Mouse (Mus musculus) ES-E14 (cell line): ENCODE data around the gene Tmem240. TPM values are rescaled to one million over a fixed set of nuclear protein-coding genes. Genes with fewer than 3 reads are reported as not detected.

Experiments used
- DNase-seq: peaks from one replicate; pipeline ENCODE4 v3.0.0-alpha.2; 2013; ENCODE audit warnings: low read depth, low spot score
- H3K27ac ChIP-seq: 2 replicates; pipeline ENCODE4 v1.5.1; 2012; ENCODE audit warnings: low read depth, mild to moderate bottlenecking, low read length, moderate library complexity, mixed read lengths; ENCODE audit not compliant: poor library complexity, insufficient read depth, severe bottlenecking
- H3K36me3 ChIP-seq: 2 replicates; pipeline ENCODE4 v1.6.1; 2012; ENCODE audit warnings: mild to moderate bottlenecking, low read length, moderate library complexity, mixed read lengths; ENCODE audit not compliant: control insufficient read depth, poor library complexity, insufficient read depth, severe bottlenecking
- H3K4me1 ChIP-seq, 2 experiments: fragments of 150-350 bp in 1 of 2; sonication (generic) in 1 of 2; 2 replicates each; pipeline ENCODE4 v1.6.1; 2012; ENCODE audit warnings: low read length in 2 of 2, mild to moderate bottlenecking in 1 of 2, mixed read lengths in 1 of 2; ENCODE audit not compliant: control insufficient read depth in 2 of 2, insufficient read depth in 2 of 2, poor library complexity in 1 of 2
- H3K4me3 ChIP-seq, 2 experiments: fragments of 150-350 bp in 1 of 2; sonication (generic) in 1 of 2; 2 replicates each; pipeline ENCODE4 v1.5.1; 2012; ENCODE audit warnings: low read length in 2 of 2, low read depth in 1 of 2, mild to moderate bottlenecking in 1 of 2, mixed read lengths in 1 of 2; ENCODE audit not compliant: insufficient read depth in 1 of 2, poor library complexity in 1 of 2, severe bottlenecking in 1 of 2
- H3K9ac ChIP-seq: 2 replicates; pipeline ENCODE4 v1.6.1; 2012; ENCODE audit warnings: low read depth, mild to moderate bottlenecking, low read length, mixed read lengths; ENCODE audit not compliant: poor library complexity, insufficient read depth, severe bottlenecking
- H3K9me3 ChIP-seq: fragments of 150-350 bp; sonication (generic); 2 replicates; pipeline ENCODE4 v1.6.1; 2012; ENCODE audit warnings: low read depth, mild to moderate bottlenecking, low read length; ENCODE audit not compliant: control insufficient read depth, insufficient read depth
- CHD2 ChIP-seq: IDR thresholded peaks from 2 replicates; pipeline ENCODE4 v1.6.1; 2014; ENCODE audit warnings: mild to moderate bottlenecking, low read depth, low read length, inconsistent platforms
- HCFC1 ChIP-seq: IDR thresholded peaks from 2 replicates; pipeline ENCODE4 v1.6.1; 2012; ENCODE audit warnings: low read length, inconsistent platforms, borderline replicate concordance; ENCODE audit not compliant: insufficient read depth
- MAFK ChIP-seq: IDR thresholded peaks from 2 replicates; pipeline ENCODE4 v1.6.1; 2014; ENCODE audit warnings: mild to moderate bottlenecking, low read depth, low read length, inconsistent platforms; ENCODE audit not compliant: insufficient read depth
- ZC3H11A ChIP-seq: IDR thresholded peaks from 2 replicates; pipeline ENCODE4 v1.6.1; 2012; ENCODE audit warnings: low read depth, mild to moderate bottlenecking, inconsistent platforms, low read length, borderline replicate concordance
- ZNF384 ChIP-seq: IDR thresholded peaks from 2 replicates; pipeline ENCODE4 v1.6.1; 2012; ENCODE audit warnings: low read depth, low read length, inconsistent platforms
- in situ Hi-C, 2 experiments: fragments of 600-800 bp; cut with MboI; formaldehyde crosslinking; loops; one replicate each; pipeline ENCODE4 v1.15.1; 2025; ENCODE audit warnings: low sequenced_read_pairs in 2 of 2, inconsistent platforms in 1 of 2; ENCODE audit not compliant: unreplicated experiment in 2 of 2
- total RNA-seq: library from RNA; depleted of rRNA; stranded (reverse); fragments of 300-350 nt; gene quantifications from 2 replicates; pipeline ENCODE4 v1.2.3, GENCODE M21; 2012

Gene Tmem240
- total RNA-seq, 1 experiment: 0.22 TPM

- no peak for DNase-seq
- H3K9ac ChIP-seq: no peak overlapping the region; the same call in 1 of the 2 replicates
- no peak overlapping the region for H3K27ac ChIP-seq
- peak overlapping the region; percentile 77 to 85 for H3K4me3 ChIP-seq
- in situ Hi-C loops: no loop called here
- no peaks in the 10 kb centered on the region for H3K36me3 ChIP-seq
- H3K9me3 ChIP-seq: no peaks in the 10 kb centered on the region
- TF ChIP-seq ZC3H11A: no peak
- peaks cover 5 to 7% of the 10 kb centered on the region in 2 experiments; a peak in 3 of 4 replicates for H3K4me1 ChIP-seq
Measured at GRCm38 (mm10) chr4:155783486-155784080, 49.0 kb downstream of the Tmem240 start.

- TF ChIP-seq MAFK (no peak), ZNF384 (no peak), HCFC1 (no peak), CHD2 (0 out of 2 replicates have a peak, but pooled peaks have one; percentile 48)
- Histone ChIP-seq H3K27ac (no peak overlapping the region; the same call in 1 of the 2 replicates), H3K36me3 (no peaks in the 10 kb centered on the region), H3K4me3 (peak overlapping the region; percentile 77 to 85), H3K9me3 (no peaks in the 10 kb centered on the region), H3K4me1 (peaks cover 5 to 7% of the 10 kb centered on the region in 2 experiments; a peak in 3 of 4 replicates), H3K9ac (peak overlapping the region; percentile 86)
- in situ Hi-C loops: no loop called here
- DNase-seq: no peak
Measured at GRCm38 (mm10) chr4:155784081-155784701, 49.6 kb downstream of the Tmem240 start.

- H3K4me3 ChIP-seq: 0 out of 4 replicates have a peak overlapping the region, but pooled peaks of 1 of the 2 experiments have one; percentile 12
- H3K9ac ChIP-seq: 0 out of 2 replicates have a peak overlapping the region, but pooled peaks have one; percentile 26
Measured at GRCm38 (mm10) chr4:155785246-155785645, 50.6 kb downstream of the Tmem240 start.

GRCm38 (mm10) chr4:155785819-155786218, 51.2 kb downstream of the Tmem240 start, which contains the start of gene Tmem88b:
Gene Tmem88b, minus strand, starts transcription at chr4:155785874.
- H3K4me3 ChIP-seq: peak within 1 kb of the TSS; percentile 77 to 85; a peak in 2 of 4 replicates
- peaks cover 5 to 7% of the 10 kb centered on the region in 2 experiments; a peak in 3 of 4 replicates for H3K4me1 ChIP-seq
- peak within 1 kb of the TSS; percentile 26; the same call in 1 of the 2 replicates for H3K9ac ChIP-seq
- H3K27ac ChIP-seq: no peak within 1 kb of the TSS
- DNase-seq: no peak
- TF ChIP-seq MAFK (no peak), HCFC1 (no peak), CHD2 (no peak), ZC3H11A (no peak), ZNF384 (no peak)
- in situ Hi-C loops: no loop called here
- no peaks in the 10 kb centered on the region for H3K36me3 ChIP-seq
- no peaks in the 10 kb centered on the region for H3K9me3 ChIP-seq

More at GRCm38 (mm10) chr4:155785246-155785645, 50.6 kb downstream of the Tmem240 start:
- Histone ChIP-seq H3K4me1 (peaks cover 5 to 7% of the 10 kb centered on the region in 2 experiments; a peak in 3 of 4 replicates), H3K27ac (no peak overlapping the region), H3K36me3 (no peaks in the 10 kb centered on the region), H3K9me3 (no peaks in the 10 kb centered on the region)
- in situ Hi-C loops: no loop called here
- TF ChIP-seq MAFK (no peak), HCFC1 (no peak), ZNF384 (no peak), ZC3H11A (no peak), CHD2 (no peak)
- no peak for DNase-seq
